Mouse (Mus musculus) kidney, adult 8-10 months (tissue): ENCODE results near the gene Mtfmt.

ENCODE experiments used
- DNase-seq, 2 experiments: peaks; one replicate each; pipeline ENCODE4 v3.0.0; 2022

The Mtfmt gene

DNA sequence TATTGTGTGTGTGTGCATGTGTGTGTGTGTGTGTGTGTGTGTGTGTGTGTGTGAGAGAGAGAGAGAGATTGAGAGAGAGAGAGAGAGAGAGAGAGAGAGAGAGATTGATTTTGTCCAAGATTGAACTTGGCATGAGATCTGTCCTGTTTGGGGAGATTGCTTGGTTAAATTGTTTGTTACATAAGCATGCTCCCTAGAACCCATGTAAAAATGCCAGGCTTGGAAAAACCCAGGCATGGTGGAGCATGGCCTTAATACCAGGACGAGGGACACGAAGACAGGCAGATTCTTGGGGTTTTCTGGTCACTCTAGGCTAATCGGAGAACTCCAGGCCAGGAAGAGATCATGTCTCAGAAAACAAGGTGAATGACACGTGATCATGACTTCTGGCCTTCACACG, 7.6 kb upstream of the Mtfmt start:
- DNase-seq: no peak

GRCm38 (mm10) chr9:65430401-65430800, 5.2 kb upstream of the Mtfmt start:
- no peak for DNase-seq

GRCm38 (mm10) chr9:65430921-65431320, 4.7 kb upstream of the Mtfmt start:
- DNase-seq: no peak

DNA sequence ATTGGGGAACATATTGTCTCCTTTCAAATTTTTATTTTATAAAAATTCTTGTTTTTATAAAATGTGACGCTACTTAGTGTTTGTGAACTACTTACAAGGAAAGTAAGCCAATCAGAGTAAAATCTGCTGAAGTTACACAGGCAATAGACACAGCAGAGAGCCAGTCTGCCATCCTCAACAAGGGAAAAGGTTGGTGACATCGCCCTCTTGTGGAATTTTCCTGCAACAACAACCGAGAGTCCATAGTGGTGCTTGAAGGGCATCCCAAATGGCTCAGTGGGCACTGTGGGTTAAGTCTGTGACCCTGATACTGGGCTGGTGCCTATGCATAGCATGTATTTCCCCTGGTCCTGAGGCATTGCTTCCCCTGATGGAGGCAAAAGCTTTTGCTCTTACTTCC, 3.3 kb upstream of the Mtfmt start:
- peak; percentile 82 to 93 for DNase-seq

DNA sequence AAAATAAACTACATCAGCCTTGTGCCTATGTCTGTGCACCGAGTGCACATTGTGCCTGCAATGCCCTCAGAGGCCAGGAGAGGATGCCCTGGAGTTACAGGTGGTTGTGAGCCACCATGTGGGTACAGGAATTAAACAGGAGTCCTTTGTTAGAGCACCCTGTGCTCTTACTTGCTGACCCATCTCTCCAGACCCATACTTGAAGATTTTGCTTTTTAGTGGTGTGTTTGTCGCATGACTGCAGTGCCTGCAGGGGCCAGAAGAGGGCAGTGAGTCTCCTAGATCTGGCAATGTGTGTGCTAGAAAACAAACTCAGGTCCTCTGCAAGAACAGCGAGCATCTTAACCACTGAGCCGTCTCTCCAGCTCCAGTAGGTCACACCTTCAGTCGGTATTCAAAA, 1.4 kb upstream of the Mtfmt start:
- DNase-seq: peak; percentile 38 to 62

GRCm38 (mm10) chr9:65435211-65435610, 371 bp upstream of the Mtfmt start:
- no peak for DNase-seq

DNA sequence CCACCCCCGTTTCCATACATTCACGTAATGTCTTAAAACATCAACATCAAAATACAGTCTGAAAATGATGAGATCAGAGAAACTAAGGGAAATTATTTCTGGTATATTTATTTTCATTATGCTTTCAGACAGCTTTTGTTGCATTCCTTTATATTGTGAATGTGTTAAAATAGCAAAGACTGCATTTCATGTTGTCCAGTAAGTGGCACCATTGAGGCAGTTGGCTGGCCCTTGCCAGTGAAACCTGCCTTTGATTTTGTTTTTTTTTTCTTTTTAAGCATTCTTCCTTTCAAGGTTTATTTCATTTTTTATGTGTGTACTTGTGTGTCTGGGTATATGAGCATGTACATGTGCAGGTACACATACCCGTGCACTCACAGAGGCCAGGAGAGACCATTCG, 9.1 kb downstream of the Mtfmt start:
- no peak for DNase-seq

DNA sequence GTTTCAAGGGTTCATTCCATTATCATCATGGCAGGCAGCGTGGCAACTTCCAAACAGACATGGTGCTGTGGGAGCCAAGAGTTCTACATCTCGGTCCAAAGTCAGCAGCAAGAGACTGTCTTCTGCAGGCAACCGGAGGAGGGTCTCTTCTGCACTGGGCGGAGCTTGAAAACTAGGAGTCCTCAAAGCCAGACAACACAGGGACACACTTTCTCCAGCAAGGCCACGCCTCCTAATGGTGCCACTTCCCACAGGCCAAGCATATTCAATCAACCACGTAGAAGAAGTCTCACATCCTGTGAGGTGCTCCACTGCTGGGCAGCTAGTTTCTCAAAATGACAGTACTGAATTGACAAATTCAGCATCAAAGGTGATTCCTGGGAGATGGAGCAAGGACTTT, 12.4 kb downstream of the Mtfmt start:
- no peak for DNase-seq

- DNase-seq: no peak
Observed at GRCm38 (mm10) chr9:65458975-65459374, 23.4 kb downstream of the Mtfmt start.

GRCm38 (mm10) chr9:65460198-65460597, 24.6 kb downstream of the Mtfmt start:
- DNase-seq: no peak

GRCm38 (mm10) chr9:65460732-65461442, 25.3 kb downstream of the Mtfmt start, which contains the start of gene Spg21:
Gene Spg21, plus strand, starts transcription at chr9:65460947.
- DNase-seq: peak; percentile 94 to 97

DNA sequence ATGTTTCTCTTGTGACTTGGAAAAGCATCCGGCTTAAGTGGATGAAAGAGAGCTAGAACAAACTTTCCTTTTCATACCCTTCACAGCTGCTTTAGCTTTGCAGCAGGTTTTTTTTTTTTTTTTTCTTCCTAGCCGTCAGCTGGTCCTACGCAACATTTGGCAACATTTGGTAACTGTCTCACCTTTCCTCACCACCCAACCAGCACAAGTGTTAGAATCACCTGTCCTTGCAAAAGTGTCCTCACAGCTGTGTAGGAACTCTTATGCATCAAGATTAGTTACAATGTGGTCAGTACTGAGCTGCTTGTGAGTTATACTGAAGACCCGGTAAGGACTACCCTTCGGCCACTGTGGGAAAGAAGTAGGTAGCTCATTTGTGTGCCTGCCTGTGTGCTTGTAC, 27.0 kb downstream of the Mtfmt start:
- DNase-seq: no peak

- peak; percentile 54 to 69 for DNase-seq
Observed at GRCm38 (mm10) chr9:65464161-65464560, 28.6 kb downstream of the Mtfmt start.

- DNase-seq: no peak
Observed at GRCm38 (mm10) chr9:65465241-65465640, 29.7 kb downstream of the Mtfmt start.

- DNase-seq: no peak
Observed at GRCm38 (mm10) chr9:65467686-65468085, 32.1 kb downstream of the Mtfmt start.

DNA sequence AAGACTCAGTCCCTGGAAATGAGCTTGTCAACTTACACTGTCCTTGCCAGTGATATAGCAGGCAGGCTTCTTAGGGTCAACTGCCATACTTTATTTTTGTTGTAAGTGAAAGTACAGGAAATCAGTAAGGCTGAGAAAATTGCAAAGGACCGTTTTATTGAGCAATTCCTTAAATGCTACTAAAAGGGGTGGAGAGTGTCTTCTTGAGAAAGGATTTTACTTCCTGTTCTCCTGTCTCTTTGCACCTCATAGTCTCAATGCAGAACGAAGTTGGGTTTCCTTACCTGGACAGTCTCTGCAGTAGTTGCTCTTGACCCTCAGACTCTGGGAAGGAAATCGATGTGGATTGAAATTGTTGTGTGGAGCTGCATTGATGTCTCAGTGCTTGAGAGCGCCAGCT, 37.2 kb downstream of the Mtfmt start:
- DNase-seq: no peak

GRCm38 (mm10) chr9:65479158-65479557, 43.6 kb downstream of the Mtfmt start:
- DNase-seq: no peak

GRCm38 (mm10) chr9:65480071-65480470, 44.5 kb downstream of the Mtfmt start:
- DNase-seq: no peak

DNA sequence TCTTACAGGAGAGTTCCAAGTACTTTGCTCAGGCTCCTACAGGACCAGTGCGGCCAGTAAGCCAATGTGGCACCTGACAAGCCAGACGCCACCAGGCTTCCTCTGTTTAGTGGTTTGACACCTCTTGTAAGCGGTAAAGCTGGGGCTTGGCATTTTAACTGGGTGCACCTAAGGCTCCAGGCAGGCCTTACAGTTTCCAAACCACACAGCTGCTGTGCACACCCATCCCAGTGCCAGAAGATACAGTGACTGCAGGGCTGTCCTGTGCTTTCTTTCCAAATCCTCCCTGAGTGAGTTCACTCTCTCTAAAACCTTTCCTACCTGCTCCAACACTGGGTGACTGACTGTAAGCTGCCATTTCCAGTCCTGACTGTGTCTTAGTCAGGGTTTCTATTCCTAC, 55.9 kb downstream of the Mtfmt start:
- no peak for DNase-seq

DNA sequence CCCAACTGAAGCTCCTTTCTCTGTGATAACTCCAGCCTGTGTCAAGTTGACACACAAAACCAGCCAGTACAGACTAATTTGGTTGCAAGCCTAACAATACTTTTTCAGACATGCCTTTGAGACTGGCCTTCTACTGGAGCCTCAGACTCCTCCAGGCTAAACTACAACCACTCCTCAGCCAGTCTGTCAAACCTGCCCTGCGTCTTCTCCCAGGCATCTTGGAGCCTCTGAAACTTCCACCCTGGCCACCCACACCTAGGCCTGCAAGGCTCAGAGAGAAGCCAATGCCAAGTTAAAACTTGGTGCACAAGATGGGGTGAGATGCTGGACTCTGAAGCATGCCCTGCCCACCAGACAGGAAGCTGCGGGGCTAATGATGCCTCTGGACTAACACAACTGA, 56.8 kb downstream of the Mtfmt start:
- DNase-seq: no peak

- no peak for DNase-seq
Observed at GRCm38 (mm10) chr9:65492851-65493250, 57.3 kb downstream of the Mtfmt start.

DNA sequence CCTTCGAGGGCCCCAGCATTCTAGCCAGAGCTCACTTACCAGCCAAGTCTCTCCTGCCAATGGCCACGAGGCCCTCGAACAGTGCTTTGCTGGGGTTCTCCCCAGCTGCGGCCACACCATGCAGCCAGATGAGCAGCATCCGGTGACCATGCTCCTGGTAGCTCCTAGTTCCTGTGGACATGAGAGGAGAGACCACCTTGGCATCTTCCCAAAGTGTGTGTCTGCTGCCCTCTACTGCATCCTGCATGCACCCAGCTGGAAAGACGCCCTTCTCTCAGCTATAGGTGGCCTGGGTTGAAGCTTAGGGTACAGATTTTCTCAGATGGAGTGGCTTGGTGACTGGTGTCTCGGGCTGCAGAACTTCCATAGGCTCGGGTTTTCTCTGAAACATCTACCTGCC, 66.6 kb downstream of the Mtfmt start:
- DNase-seq: no peak
